Mouse (Mus musculus): ENCODE data around the gene Tnfaip2. TPM values are rescaled to one million over a fixed set of nuclear protein-coding genes. Genes with fewer than 3 reads are reported as not detected.
A peak's percentile ranks its signal among the peaks of the same experiment; 100 is the strongest.

The Tnfaip2 gene
- polyA plus RNA-seq, 1 experiment from 2014 or later: 0.63 TPM

DNA sequence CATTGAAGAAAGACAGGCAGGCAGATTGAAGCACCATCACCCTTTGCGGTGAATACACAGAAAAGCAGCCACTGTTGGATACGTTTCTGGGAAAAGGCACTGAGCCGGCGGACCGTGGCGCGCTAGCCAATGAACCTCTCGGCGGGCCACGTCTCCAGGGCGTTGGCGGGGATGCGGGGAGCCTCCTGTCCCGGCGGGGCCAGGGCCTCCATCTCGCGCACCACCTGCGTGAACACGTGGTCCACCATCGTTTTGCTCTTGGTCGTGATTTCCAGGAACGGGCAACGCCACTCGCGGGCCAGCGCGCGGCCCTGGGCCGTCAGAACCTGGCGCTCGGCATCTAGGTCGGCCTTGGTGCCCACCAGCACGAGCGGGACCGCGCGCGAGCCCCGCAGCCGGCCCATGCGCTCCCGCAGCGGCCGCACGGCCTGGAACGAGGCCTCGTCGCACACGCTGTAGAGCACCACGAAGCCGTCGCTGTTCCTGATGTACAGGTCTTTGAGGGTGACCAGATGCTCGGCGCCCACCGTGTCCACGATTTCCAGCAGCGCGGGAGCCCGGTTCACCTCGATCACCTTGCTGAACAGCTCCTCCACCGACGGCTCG lies 42.9 kb downstream of the Tnfaip2 start:
- no peaks in the 10 kb centered on the region for H3K36me3 ChIP-seq (ENCODE audit: control insufficient read depth, insufficient read depth)
- under 1% methylated on average over 61 of the region's 63 CpGs for WGBS
- peaks cover 51% of the 10 kb centered on the region for H3K27me3 ChIP-seq (replicated peaks; ENCODE audit: control insufficient read depth, insufficient read depth, low read length)
- H3K9me3 ChIP-seq (ENCODE audit: control insufficient read depth, low read length): no peaks in the 10 kb centered on the region
- H3K4me3 ChIP-seq (replicated peaks; ENCODE audit: low read length): peak overlapping the region; percentile 38
- peaks cover 11% of the 10 kb centered on the region for H3K4me1 ChIP-seq (replicated peaks; ENCODE audit: control insufficient read depth, insufficient read depth, low read length)
- ATAC-seq: no peak
- H3K27ac ChIP-seq (ENCODE audit: low read length): no peak overlapping the region
- peak overlapping the region; percentile 58 for H3K4me2 ChIP-seq (ENCODE audit: low read length)
- peak overlapping the region; percentile 41 for H3K9ac ChIP-seq (replicated peaks; ENCODE audit: low read depth, low read length)

DNA sequence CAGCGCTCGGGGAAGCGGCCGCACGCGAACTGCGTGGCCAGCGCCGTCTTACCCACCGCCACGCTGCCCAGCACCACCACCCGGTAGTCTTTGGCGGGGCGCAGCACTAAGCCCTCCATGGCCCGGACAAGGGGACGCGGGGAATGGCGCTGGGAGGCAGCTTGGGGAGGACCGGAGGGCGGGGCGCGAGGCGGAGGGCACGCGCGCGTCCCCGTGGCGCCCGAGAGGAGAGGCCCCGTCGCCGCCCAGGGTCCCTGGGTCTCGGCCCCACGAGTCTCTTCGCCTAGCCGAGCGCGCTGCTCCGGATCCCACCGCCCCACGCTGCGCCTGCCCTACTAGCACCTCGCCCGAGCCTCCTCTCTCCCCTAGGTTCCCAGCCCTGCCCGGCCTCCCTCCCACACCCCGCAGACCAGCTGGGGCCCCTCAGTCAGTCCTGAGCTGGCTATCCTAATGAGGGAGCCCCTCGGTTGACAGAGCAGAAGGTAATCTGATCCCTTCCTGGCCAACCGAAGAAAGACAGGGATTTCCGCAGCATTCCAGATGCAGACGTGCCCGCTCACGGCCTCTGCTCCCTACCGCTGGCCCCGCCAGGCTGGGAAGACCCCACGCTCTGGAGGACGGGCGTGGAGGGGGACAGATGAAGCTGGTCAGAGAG lies 43.5 kb downstream of the Tnfaip2 start, which contains the start of gene Gm266:
Gene Gm266, minus strand, starts transcription at position 172 of the 655 bp plus-strand sequence.
- under 1% methylated on average over 44 of the region's 58 CpGs for WGBS
- Histone ChIP-seq H3K4me3 (replicated peaks; ENCODE audit: low read length) (peak within 1 kb of the TSS; percentile 38), H3K9me3 (ENCODE audit: control insufficient read depth, low read length) (no peaks in the 10 kb centered on the region), H3K4me2 (ENCODE audit: low read length) (peak within 1 kb of the TSS; percentile 58), H3K4me1 (replicated peaks; ENCODE audit: control insufficient read depth, insufficient read depth, low read length) (peaks cover 11% of the 10 kb centered on the region), H3K36me3 (ENCODE audit: control insufficient read depth, insufficient read depth) (no peaks in the 10 kb centered on the region), H3K27ac (ENCODE audit: low read length) (no peak within 1 kb of the TSS), H3K27me3 (replicated peaks; ENCODE audit: control insufficient read depth, insufficient read depth, low read length) (peaks cover 51% of the 10 kb centered on the region), H3K9ac (replicated peaks; ENCODE audit: low read depth, low read length) (peak within 1 kb of the TSS; percentile 41)
- no peak for ATAC-seq

DNA sequence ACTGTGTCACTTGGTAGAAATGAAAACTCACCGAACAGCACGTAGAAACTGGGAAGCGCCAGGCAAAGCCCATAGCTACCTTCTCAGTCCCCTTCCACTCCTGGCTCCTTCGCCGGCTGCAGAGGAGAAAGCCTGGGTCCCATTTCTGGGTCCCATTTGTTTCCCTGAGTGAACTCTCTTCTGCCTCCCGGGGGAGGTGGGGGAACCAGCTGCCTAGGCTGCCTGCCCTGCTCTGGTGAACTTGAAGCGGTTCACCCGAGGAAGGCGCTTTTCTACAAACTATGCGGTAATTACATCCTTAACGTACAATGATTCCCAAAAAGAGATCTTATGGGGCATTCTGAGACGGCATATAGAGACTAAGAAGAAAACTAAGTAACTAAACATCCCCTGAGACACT lies 44.2 kb downstream of the Tnfaip2 start:
- Histone ChIP-seq H3K9me3 (ENCODE audit: control insufficient read depth, low read length) (no peaks in the 10 kb centered on the region), H3K27me3 (replicated peaks; ENCODE audit: control insufficient read depth, insufficient read depth, low read length) (peaks cover 51% of the 10 kb centered on the region), H3K36me3 (ENCODE audit: control insufficient read depth, insufficient read depth) (no peaks in the 10 kb centered on the region), H3K4me1 (replicated peaks; ENCODE audit: control insufficient read depth, insufficient read depth, low read length) (peaks cover 11% of the 10 kb centered on the region), H3K27ac (ENCODE audit: low read length) (no peak overlapping the region), H3K9ac (replicated peaks; ENCODE audit: low read depth, low read length) (no peak overlapping the region), H3K4me3 (replicated peaks; ENCODE audit: low read length) (no peak overlapping the region; the same call in 1 of the 2 replicates), H3K4me2 (ENCODE audit: low read length) (no peak overlapping the region)
- no peak for ATAC-seq
- WGBS: 8% methylated on average over 12 of the region's 12 CpGs

DNA sequence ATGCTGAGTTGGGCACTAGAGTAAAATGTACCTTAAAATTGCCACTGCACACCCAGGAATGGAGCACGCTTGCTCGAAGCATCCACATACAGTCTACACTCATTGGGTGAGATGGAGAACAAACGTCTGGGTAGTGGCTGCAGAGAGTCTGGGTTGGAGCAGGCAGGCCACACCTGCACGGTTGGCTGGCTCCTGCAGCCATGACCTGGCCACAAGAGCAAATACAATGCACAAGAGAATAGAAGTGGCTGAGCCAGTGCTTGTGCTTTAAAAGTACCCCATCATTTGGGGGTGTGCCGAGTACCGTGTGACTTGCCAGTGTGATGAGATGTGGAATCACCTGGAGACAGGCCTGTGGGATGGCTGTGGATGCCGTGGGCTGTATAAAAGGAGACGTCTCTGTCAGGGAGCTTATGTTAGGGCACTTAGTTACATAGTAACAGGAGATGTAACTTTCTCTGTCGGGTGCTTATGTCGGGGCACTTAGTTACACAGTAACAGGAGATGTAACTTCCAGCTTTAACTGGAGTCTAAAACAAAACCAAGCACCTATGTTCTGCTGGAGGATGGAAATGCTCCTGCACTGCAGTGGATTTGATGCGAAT lies 47.1 kb downstream of the Tnfaip2 start:
- Histone ChIP-seq H3K4me3 (replicated peaks; ENCODE audit: low read length) (no peak overlapping the region), H3K27ac (ENCODE audit: low read length) (no peak overlapping the region), H3K4me1 (replicated peaks; ENCODE audit: control insufficient read depth, insufficient read depth, low read length) (peaks cover 11% of the 10 kb centered on the region), H3K36me3 (ENCODE audit: control insufficient read depth, insufficient read depth) (no peaks in the 10 kb centered on the region), H3K9ac (replicated peaks; ENCODE audit: low read depth, low read length) (no peak overlapping the region), H3K27me3 (replicated peaks; ENCODE audit: control insufficient read depth, insufficient read depth, low read length) (peaks cover 35% of the 10 kb centered on the region), H3K4me2 (ENCODE audit: low read length) (no peak overlapping the region), H3K9me3 (ENCODE audit: control insufficient read depth, low read length) (no peaks in the 10 kb centered on the region)
- 82% methylated on average over 11 of the region's 11 CpGs for WGBS
- no peak for ATAC-seq

DNA sequence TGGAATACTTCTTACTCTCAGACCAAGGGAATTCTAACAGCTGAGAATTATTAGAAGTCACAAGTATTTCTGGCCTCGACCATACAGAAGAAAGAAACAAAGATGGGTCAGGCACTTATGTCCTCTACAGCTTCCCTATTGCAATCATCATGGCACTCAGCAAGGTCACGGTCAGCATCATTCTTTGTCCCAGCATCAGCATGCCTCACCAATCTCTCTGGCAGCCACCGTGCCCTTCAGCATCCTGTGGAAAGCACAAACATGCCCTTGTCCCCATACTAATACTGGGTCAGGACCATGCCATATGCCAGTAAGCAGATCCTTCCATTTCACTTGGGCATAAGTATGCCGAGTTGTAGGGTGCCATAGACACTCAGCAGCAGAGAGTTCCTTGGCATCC lies 52.7 kb downstream of the Tnfaip2 start:
- no peak overlapping the region for H3K9ac ChIP-seq (replicated peaks; ENCODE audit: low read depth, low read length)
- H3K9me3 ChIP-seq (ENCODE audit: control insufficient read depth, low read length): no peaks in the 10 kb centered on the region
- no peaks in the 10 kb centered on the region for H3K36me3 ChIP-seq (ENCODE audit: control insufficient read depth, insufficient read depth)
- H3K27me3 ChIP-seq (replicated peaks; ENCODE audit: control insufficient read depth, insufficient read depth, low read length): no peaks in the 10 kb centered on the region
- no peak overlapping the region for H3K4me2 ChIP-seq (ENCODE audit: low read length)
- no peaks in the 10 kb centered on the region for H3K4me1 ChIP-seq (replicated peaks; ENCODE audit: control insufficient read depth, insufficient read depth, low read length)
- WGBS: 80% methylated on average over 4 of the region's 4 CpGs
- H3K27ac ChIP-seq (ENCODE audit: low read length): no peak overlapping the region
- H3K4me3 ChIP-seq (replicated peaks; ENCODE audit: low read length): no peak overlapping the region
- ATAC-seq: no peak

DNA sequence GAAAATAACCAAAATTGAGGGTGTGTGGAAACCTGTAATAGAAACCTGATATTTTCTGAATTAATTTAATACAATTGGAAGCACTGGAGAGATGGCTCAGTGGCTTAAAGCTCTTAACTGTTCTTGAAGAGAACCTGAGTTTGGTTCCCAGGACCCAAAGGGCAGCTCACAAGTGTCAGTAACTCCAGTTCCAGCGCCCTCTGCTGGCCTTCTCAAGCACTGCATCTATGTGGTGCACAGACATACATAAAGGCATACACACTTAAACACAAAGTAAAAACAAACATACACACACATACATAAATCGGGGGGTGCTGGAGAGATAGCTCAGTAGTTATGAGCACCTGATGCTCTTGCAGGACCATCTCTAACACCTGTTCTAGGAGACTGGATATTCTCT lies 54.8 kb downstream of the Tnfaip2 start:
- H3K4me1 ChIP-seq (replicated peaks; ENCODE audit: control insufficient read depth, insufficient read depth, low read length): no peaks in the 10 kb centered on the region; the same call in 1 of the 2 replicates
- H3K9me3 ChIP-seq (ENCODE audit: control insufficient read depth, low read length): no peaks in the 10 kb centered on the region
- no peaks in the 10 kb centered on the region for H3K27me3 ChIP-seq (replicated peaks; ENCODE audit: control insufficient read depth, insufficient read depth, low read length)
- no peaks in the 10 kb centered on the region for H3K36me3 ChIP-seq (ENCODE audit: control insufficient read depth, insufficient read depth)
- H3K27ac ChIP-seq (ENCODE audit: low read length): no peak overlapping the region
- ATAC-seq: no peak
- H3K4me3 ChIP-seq (replicated peaks; ENCODE audit: low read length): no peak overlapping the region
- WGBS: 55% methylated on average over 2 of the region's 2 CpGs
- no peak overlapping the region for H3K4me2 ChIP-seq (ENCODE audit: low read length)
- H3K9ac ChIP-seq (replicated peaks; ENCODE audit: low read depth, low read length): no peak overlapping the region

DNA sequence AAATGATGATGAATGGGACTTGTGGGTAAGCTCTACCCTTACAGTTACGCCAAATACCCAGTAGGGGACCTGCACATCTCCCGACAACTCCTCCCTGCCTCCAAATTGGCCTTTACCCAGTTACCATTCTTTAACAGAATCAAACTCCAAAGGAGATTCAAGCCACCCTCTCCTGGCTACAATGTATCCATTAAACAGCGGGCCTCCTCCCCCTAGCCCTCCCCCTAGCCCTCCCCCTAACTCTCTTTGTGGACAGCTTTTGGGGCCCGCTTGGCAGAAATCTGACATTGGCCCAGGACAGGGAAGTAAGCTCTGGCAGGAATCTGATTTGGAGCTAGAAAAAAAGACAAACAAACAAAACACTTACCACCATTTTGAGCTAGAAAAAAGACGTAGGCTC lies 57.3 kb downstream of the Tnfaip2 start:
- Histone ChIP-seq H3K9me3 (ENCODE audit: control insufficient read depth, low read length) (no peaks in the 10 kb centered on the region; the same call in 1 of the 2 replicates), H3K36me3 (ENCODE audit: control insufficient read depth, insufficient read depth) (no peaks in the 10 kb centered on the region), H3K4me1 (replicated peaks; ENCODE audit: control insufficient read depth, insufficient read depth, low read length) (no peaks in the 10 kb centered on the region; the same call in 1 of the 2 replicates), H3K4me2 (ENCODE audit: low read length) (no peak overlapping the region), H3K4me3 (replicated peaks; ENCODE audit: low read length) (no peak overlapping the region), H3K27me3 (replicated peaks; ENCODE audit: control insufficient read depth, insufficient read depth, low read length) (no peaks in the 10 kb centered on the region), H3K9ac (replicated peaks; ENCODE audit: low read depth, low read length) (no peak overlapping the region), H3K27ac (ENCODE audit: low read length) (no peak overlapping the region)
- WGBS: 33% methylated on average over 5 of the region's 5 CpGs
- ATAC-seq: no peak

DNA sequence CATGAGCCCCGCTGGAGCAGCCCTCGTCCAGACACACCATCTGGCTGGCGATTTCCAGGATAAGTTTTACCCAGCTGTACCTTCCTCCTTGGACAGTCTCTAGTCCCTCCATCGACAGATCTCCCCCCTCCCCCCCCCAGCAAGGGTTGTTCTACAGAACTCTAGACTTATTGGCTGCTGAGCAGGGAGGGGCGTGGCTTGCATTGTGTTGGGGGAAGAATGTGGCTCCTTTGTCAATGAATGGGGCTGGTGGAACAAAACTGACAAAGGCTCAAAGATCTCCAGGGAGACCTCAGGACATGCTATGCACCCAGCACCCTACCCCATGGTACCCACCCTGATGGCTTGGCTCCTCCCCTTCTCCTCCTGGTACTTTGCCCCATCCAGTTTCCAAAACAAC lies 58.5 kb downstream of the Tnfaip2 start:
- no peak overlapping the region for H3K4me3 ChIP-seq (replicated peaks; ENCODE audit: low read length)
- 6% methylated on average over 5 of the region's 5 CpGs for WGBS
- H3K9me3 ChIP-seq (ENCODE audit: control insufficient read depth, low read length): no peaks in the 10 kb centered on the region; the same call in 1 of the 2 replicates
- ATAC-seq: peak; percentile 47
- H3K27ac ChIP-seq (ENCODE audit: low read length): no peak overlapping the region
- H3K4me2 ChIP-seq (ENCODE audit: low read length): no peak overlapping the region
- no peaks in the 10 kb centered on the region for H3K36me3 ChIP-seq (ENCODE audit: control insufficient read depth, insufficient read depth)
- H3K9ac ChIP-seq (replicated peaks; ENCODE audit: low read depth, low read length): no peak overlapping the region
- peaks cover 2% of the 10 kb centered on the region; the same call in 1 of the 2 replicates for H3K4me1 ChIP-seq (replicated peaks; ENCODE audit: control insufficient read depth, insufficient read depth, low read length)
- H3K27me3 ChIP-seq (replicated peaks; ENCODE audit: control insufficient read depth, insufficient read depth, low read length): no peaks in the 10 kb centered on the region

DNA sequence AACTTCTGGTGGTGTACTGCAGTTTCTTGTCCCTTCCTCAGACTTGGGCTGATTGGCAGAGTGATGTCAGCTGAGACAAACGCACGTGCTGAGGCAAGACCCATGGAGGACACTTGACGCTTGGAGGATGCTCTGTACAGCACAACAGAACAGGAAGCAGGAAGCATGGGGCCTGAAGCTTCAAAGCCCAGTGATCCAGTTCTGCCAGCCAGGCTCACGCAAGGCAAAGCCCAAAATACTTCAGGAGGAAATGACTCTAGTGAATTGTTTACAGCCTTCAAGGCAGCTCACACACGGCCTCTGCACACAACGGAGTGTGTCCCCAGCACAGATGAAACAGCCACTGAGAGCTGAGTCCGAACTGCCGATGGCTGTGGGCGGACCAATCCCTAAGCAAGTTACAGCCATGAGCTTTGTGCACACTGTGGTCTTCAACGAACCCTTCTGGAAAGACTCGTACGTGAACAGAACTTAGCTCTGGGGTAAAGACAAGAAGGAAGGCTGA lies 60.8 kb downstream of the Tnfaip2 start:
- peaks cover 2% of the 10 kb centered on the region; the same call in 1 of the 2 replicates for H3K4me1 ChIP-seq (replicated peaks; ENCODE audit: control insufficient read depth, insufficient read depth, low read length)
- H3K36me3 ChIP-seq (ENCODE audit: control insufficient read depth, insufficient read depth): no peaks in the 10 kb centered on the region
- no peak overlapping the region for H3K4me2 ChIP-seq (ENCODE audit: low read length)
- no peak for ATAC-seq
- H3K9me3 ChIP-seq (ENCODE audit: control insufficient read depth, low read length): no peaks in the 10 kb centered on the region; the same call in 1 of the 2 replicates
- H3K27me3 ChIP-seq (replicated peaks; ENCODE audit: control insufficient read depth, insufficient read depth, low read length): no peaks in the 10 kb centered on the region
- no peak overlapping the region for H3K27ac ChIP-seq (ENCODE audit: low read length)
- H3K4me3 ChIP-seq (replicated peaks; ENCODE audit: low read length): no peak overlapping the region
- 84% methylated on average over 12 of the region's 12 CpGs for WGBS
- no peak overlapping the region for H3K9ac ChIP-seq (replicated peaks; ENCODE audit: low read depth, low read length)
